In the genomic region with DNA sequence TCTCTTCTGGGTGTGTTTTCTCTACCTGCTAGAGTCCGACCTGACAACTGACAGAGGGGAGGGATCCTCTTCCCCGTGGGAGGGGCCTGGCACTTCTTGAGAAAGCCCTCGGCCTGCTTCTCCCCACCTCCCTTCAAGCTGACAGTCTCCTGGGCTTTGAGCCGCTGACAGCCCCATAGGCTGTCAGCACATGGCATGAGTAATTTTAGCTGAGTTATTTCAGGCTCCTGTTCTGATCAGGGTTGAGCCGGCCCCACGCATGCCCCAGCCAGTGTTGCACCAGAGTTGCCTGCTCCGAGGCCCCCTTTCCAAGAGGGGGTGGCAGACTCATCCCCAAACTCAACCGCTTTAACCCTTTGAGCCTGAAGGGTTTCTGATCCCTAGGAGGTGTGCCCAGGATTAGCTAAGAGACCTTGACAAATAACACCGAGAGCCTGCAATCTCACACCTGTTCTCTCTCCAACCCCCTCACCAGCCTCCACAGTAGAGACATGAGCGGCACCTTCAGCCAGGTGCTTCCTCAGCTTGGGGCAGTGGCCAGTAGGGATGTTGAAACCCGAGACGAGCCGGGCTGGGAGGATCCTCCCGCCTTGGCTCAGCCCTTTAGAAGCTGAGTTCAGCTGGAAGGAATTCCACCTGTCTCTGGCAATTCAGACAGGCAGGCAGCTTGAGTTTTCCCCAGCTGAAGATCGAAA, we compare ENCODE assay signal across 8 mouse cellular contexts. TPM values are rescaled to one million over a fixed set of nuclear protein-coding genes. Genes with fewer than 3 reads are reported as not detected.
A peak's percentile ranks its signal among the peaks of the same experiment; 100 is the strongest.
DNase-seq lines count a peak whose midpoint lies in the region; ATAC-seq and TF ChIP-seq lines count a peak whose summit lies in the region.
"Had no signal": no experiment of that assay in that cellular context is flagged by ENCODE, and none has a peak within 500 bp of the region (broad histone marks: within the 10 kb centered on the region; RNA-seq: fewer than 3 reads in every experiment).

No protein-coding gene starts in this region.

- H3K27ac ChIP-seq in lung, embryonic 15.5 days = no peak overlapping the region
- peak overlapping the region; percentile 71 for H3K27ac ChIP-seq in cortical plate, adult 2 months (ENCODE audit: insufficient read depth, low read length)
- no peak overlapping the region for H3K27ac ChIP-seq in stomach, embryonic 16.5 days (ENCODE audit: low read length)
- no peak overlapping the region for H3K27ac ChIP-seq in midbrain, embryonic 10.5 days (replicated peaks)

- H3K9me3 ChIP-seq in lung, embryonic 15.5 days = no peaks in the 10 kb centered on the region
- no peaks in the 10 kb centered on the region for H3K9me3 ChIP-seq in stomach, embryonic 16.5 days (replicated peaks; ENCODE audit: control insufficient read depth, low read length)
- H3K9me3 ChIP-seq in midbrain, embryonic 10.5 days (replicated peaks) = no peaks in the 10 kb centered on the region
- H3K9me3 ChIP-seq: megakaryocyte, embryonic 14.5 days had no signal

- peak overlapping the region; percentile 5; the same call in 1 of the 2 replicates for H3K4me2 ChIP-seq in lung, embryonic 15.5 days
- H3K4me2 ChIP-seq in stomach, embryonic 16.5 days (ENCODE audit: low read depth, low read length) = peak overlapping the region; percentile 21; the same call in 1 of the 2 replicates

- no peak for ATAC-seq in lung, embryonic 15.5 days (ENCODE audit: borderline replicate concordance, extremely low read depth, low FRiP score, low TSS enrichment)
- no peak for ATAC-seq in stomach, embryonic 16.5 days (ENCODE audit: insufficient read depth, low FRiP score)

- peaks cover 49% of the 10 kb centered on the region for H3K4me1 ChIP-seq in lung, embryonic 15.5 days
- peaks cover 6% of the 10 kb centered on the region for H3K4me1 ChIP-seq in cortical plate, adult 2 months (ENCODE audit: control insufficient read depth, insufficient read depth, low read length)
- peaks cover 43% of the 10 kb centered on the region for H3K4me1 ChIP-seq in stomach, embryonic 16.5 days (ENCODE audit: control insufficient read depth, insufficient read depth, low read length)
- H3K4me1 ChIP-seq in midbrain, embryonic 10.5 days = peaks cover 50% of the 10 kb centered on the region

- peaks cover 30% of the 10 kb centered on the region for H3K27me3 ChIP-seq in lung, embryonic 15.5 days
- H3K27me3 ChIP-seq in stomach, embryonic 16.5 days (ENCODE audit: control insufficient read depth, insufficient read depth, low read length) = no peaks in the 10 kb centered on the region
- peaks cover 71% of the 10 kb centered on the region for H3K27me3 ChIP-seq in midbrain, embryonic 10.5 days (ENCODE audit: low read depth, poor library complexity, severe bottlenecking)

- no peak overlapping the region for H3K4me3 ChIP-seq in lung, embryonic 15.5 days
- H3K4me3 ChIP-seq in cortical plate, adult 2 months (ENCODE audit: insufficient read depth, low read length) = peak overlapping the region; percentile 53
- no peak overlapping the region for H3K4me3 ChIP-seq in stomach, embryonic 16.5 days (replicated peaks; ENCODE audit: low read length)
- no peak overlapping the region for H3K4me3 ChIP-seq in midbrain, embryonic 10.5 days

- H3K9ac ChIP-seq in lung, embryonic 15.5 days = no peak overlapping the region; the same call in 1 of the 2 replicates
- H3K9ac ChIP-seq in stomach, embryonic 16.5 days (ENCODE audit: low read length) = no peak overlapping the region

- no peaks in the 10 kb centered on the region for H3K36me3 ChIP-seq in lung, embryonic 15.5 days
- no peaks in the 10 kb centered on the region for H3K36me3 ChIP-seq in stomach, embryonic 16.5 days (ENCODE audit: control insufficient read depth, insufficient read depth, low read length)
- H3K36me3 ChIP-seq in midbrain, embryonic 10.5 days = peaks cover 24% of the 10 kb centered on the region

- 6% methylated on average over 15 of the region's 15 CpGs for WGBS in lung, embryonic 15.5 days
- WGBS in stomach, embryonic 16.5 days = 11% methylated on average over 15 of the region's 15 CpGs
- 10% methylated on average over 15 of the region's 15 CpGs for WGBS in midbrain, embryonic 10.5 days

- DNase-seq in lung, postnatal 14 days = no peak
- DNase-seq in heart, adult 8-10 months (ENCODE audit: low spot score) = peak; percentile 61
- peak; percentile 64 to 73 for DNase-seq in kidney, postnatal 36 days
- DNase-seq in midbrain, embryonic 10.5 days (ENCODE audit: low spot score) = no peak

- TF ChIP-seq CTCF in cortical plate, adult 2 months (IDR thresholded peaks at IDR 0.05; ENCODE audit: extremely low read depth, insufficient read depth, low read length) = no peak

- peak; percentile 39; the same call in 1 of the 2 replicates for TF ChIP-seq POLR2A in cortical plate, adult 2 months (IDR thresholded peaks at IDR 0.05; ENCODE audit: extremely low read depth, insufficient read depth, low read length)

RNA-seq across cellular contexts. Expression of gene Mfrp, which starts 13.6 kb away (rescaled TPM):
- 0.14 and 0.28 TPM in 2 replicates for polyA plus RNA-seq in lung, embryonic 15.5 days (2015; fragmentation: Nextera tagmentation; extraction: Ambion mirVana)
- polyA plus RNA-seq in cortical plate, adult 2 months (2012; rRNA removed) = 0.15 and 0.35 TPM in 2 replicates
- total RNA-seq in heart, adult 8-10 months (2022) = not detected
- polyA plus RNA-seq in stomach, embryonic 16.5 days (2015; fragmentation: Nextera tagmentation; extraction: Ambion mirVana) = 0.08 and 0.20 TPM in 2 replicates
- 0.07 and 0.17 TPM in 2 replicates for polyA plus RNA-seq in midbrain, embryonic 10.5 days (2016; fragmentation: Nextera tagmentation; extraction: Ambion mirVana)

RNA-seq across cellular contexts. Expression of gene C1qtnf5, which starts 19.1 kb away (rescaled TPM):
- polyA plus RNA-seq in lung, embryonic 15.5 days (2015; fragmentation: Nextera tagmentation; extraction: Ambion mirVana) = 6.3 and 6.5 TPM in 2 replicates
- polyA plus RNA-seq in cortical plate, adult 2 months (2012; rRNA removed) = 24.7 and 30.5 TPM in 2 replicates
- total RNA-seq in heart, adult 8-10 months (2022) = 10 to 100 TPM in 1 of 4 experiments, 1 to 10 TPM in 3; 7.6 to 12.9 (median 8.9) TPM
- polyA plus RNA-seq in stomach, embryonic 16.5 days (2015; fragmentation: Nextera tagmentation; extraction: Ambion mirVana) = 2.4 and 2.5 TPM in 2 replicates
- polyA plus RNA-seq in midbrain, embryonic 10.5 days (2016; fragmentation: Nextera tagmentation; extraction: Ambion mirVana) = 0.29 and 0.93 TPM in 2 replicates

RNA-seq across cellular contexts. Expression of gene Usp2, which starts 21.1 kb away (rescaled TPM):
- polyA plus RNA-seq in lung, embryonic 15.5 days (2015; fragmentation: Nextera tagmentation; extraction: Ambion mirVana) = 8.3 and 10.5 TPM in 2 replicates
- 50.1 and 50.9 TPM in 2 replicates for polyA plus RNA-seq in cortical plate, adult 2 months (2012; rRNA removed)
- total RNA-seq in heart, adult 8-10 months (2022) = 100 to 1,000 TPM; 160 to 205 (median 195) TPM
- 16.1 and 21.5 TPM in 2 replicates for polyA plus RNA-seq in stomach, embryonic 16.5 days (2015; fragmentation: Nextera tagmentation; extraction: Ambion mirVana)
- polyA plus RNA-seq in midbrain, embryonic 10.5 days (2016; fragmentation: Nextera tagmentation; extraction: Ambion mirVana) = 11.3 and 16.5 TPM in 2 replicates

RNA-seq across cellular contexts. Expression of gene Gm49380, which starts 25.4 kb away (rescaled TPM):
- polyA plus RNA-seq in lung, embryonic 15.5 days (2015; fragmentation: Nextera tagmentation; extraction: Ambion mirVana) = 0.17 and 0.21 TPM in 2 replicates
- 0.10 and 0.19 TPM in 2 replicates for polyA plus RNA-seq in cortical plate, adult 2 months (2012; rRNA removed)
- under 1 TPM; 0.11 to 0.47 (median 0.30) TPM for total RNA-seq in heart, adult 8-10 months (2022)
- 0.19 and 0.21 TPM in 2 replicates for polyA plus RNA-seq in stomach, embryonic 16.5 days (2015; fragmentation: Nextera tagmentation; extraction: Ambion mirVana)
- polyA plus RNA-seq in midbrain, embryonic 10.5 days (2016; fragmentation: Nextera tagmentation; extraction: Ambion mirVana) = 0.35 and 0.63 TPM in 2 replicates

RNA-seq across cellular contexts. Expression of gene Rnf26, which starts 25.4 kb away (rescaled TPM):
- 69.9 and 71.4 TPM in 2 replicates for polyA plus RNA-seq in lung, embryonic 15.5 days (2015; fragmentation: Nextera tagmentation; extraction: Ambion mirVana)
- polyA plus RNA-seq in cortical plate, adult 2 months (2012; rRNA removed) = 29.5 and 30.3 TPM in 2 replicates
- total RNA-seq in heart, adult 8-10 months (2022) = 1 to 10 TPM; 5.2 to 7.0 (median 6.4) TPM
- polyA plus RNA-seq in stomach, embryonic 16.5 days (2015; fragmentation: Nextera tagmentation; extraction: Ambion mirVana) = 42.3 and 50.6 TPM in 2 replicates
- 81.3 and 81.5 TPM in 2 replicates for polyA plus RNA-seq in midbrain, embryonic 10.5 days (2016; fragmentation: Nextera tagmentation; extraction: Ambion mirVana)

Comparison
In these comparisons a context has a peak if more than half of its experiments do, and no peak if none do; other contexts are left out.
1. DNase-seq: peak in heart, adult 8-10 months (single experiment) and kidney, postnatal 36 days (2 of 2); none in lung, postnatal 14 days (single experiment) and midbrain, embryonic 10.5 days (single experiment).